Mouse (Mus musculus) common myeloid progenitor, adult 5-6 weeks (primary cell): ENCODE measurements around the gene Ccr7. TPM values are rescaled to one million over a fixed set of nuclear protein-coding genes. Genes with fewer than 3 reads are reported as not detected.

ENCODE experiments used
- ATAC-seq: replicated peaks from 2 replicates; pipeline ENCODE4 v1.8.0; 2016; ENCODE audit warnings: low read depth, mild to moderate bottlenecking, moderate TSS enrichment, inconsistent platforms; ENCODE audit not compliant: poor library complexity, severe bottlenecking
- total RNA-seq: library from RNA; stranded (forward); fragments of 200-1000, 187-1606 nt; gene quantifications from 2 replicates; pipeline ENCODE4 v1.2.3, GENCODE M21; 2017

Ccr7 gene
- total RNA-seq, 1 experiment from 2014 or later = not detected

GRCm38 (mm10) chr11:99096996-99097774 lies 57.7 kb downstream of the Ccr7 start:
- ATAC-seq = no peak

GRCm38 (mm10) chr11:99096417-99096816 lies 58.5 kb downstream of the Ccr7 start:
- no peak for ATAC-seq

DNA sequence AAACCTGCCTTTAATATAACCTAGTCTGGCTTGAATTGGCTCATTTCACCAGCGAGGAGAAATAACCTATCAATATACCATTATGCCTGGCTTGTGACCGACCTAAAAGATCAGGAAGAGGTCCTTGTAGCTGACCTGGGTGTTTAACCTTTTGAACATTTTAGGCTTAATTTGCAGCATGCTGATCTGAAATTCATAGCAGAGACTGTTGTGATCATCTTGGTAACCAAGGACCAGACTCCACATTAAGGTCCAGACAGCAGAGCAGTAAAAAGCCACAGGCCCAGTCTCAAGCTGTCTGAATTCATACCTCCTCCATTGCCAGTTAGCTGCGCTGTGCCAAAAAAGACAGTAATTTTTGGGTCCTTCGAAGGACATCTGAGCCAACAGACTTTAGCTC lies 59.1 kb downstream of the Ccr7 start:
- no peak for ATAC-seq

DNA sequence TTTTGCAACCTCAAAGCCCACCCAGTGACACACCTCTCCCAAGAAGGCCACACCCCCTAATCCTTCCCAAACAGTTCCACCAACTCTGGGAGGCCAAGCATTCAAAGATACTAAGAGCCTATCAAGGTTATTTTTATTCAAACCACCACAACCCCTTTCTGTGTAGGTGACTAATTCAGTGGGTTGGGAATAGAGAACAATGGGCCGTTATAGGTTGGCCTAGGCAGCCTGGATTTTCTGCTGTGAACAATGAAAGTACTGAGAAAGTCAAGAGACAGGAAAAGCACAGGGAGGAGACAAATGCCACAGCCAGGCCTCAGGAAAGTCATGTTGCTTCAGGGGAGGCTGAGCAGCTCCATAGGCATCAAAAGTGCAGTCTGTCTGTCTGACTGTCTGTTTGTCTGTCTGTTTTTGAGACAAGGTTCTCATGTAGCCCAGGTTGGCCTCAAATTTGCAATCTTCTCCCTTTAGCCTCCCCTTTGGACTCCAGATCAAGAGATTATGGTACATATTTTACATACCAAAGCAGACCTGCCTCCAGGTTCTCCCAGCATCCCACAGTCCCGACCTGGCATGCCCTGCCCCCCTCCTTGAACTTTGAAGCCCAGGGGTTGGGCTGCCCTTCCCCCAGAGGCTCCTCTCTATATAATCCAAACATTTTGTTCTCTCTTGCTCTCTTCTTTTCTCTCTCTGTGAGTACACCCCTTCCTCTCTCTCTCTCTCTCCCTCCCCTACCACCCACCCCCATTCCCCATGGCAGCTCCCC lies 59.8 kb downstream of the Ccr7 start:
- ATAC-seq = no peak

Other genes starting within 250 kb of the Ccr7 start
- gene Cdc6, start 247.3 kb downstream of the Ccr7 start, total RNA-seq = 41.1 and 47.2 TPM in 2 replicates
- 1.2 and 5.6 TPM in 2 replicates for gene Rara, start 227.3 kb downstream of the Ccr7 start, total RNA-seq
- not detected in 2 replicates for gene Gjd3, start 172.1 kb downstream of the Ccr7 start, total RNA-seq
- gene Top2a, start 130.9 kb downstream of the Ccr7 start, total RNA-seq = 622 and 650 TPM in 2 replicates
- 177 and 183 TPM in 2 replicates for gene Igfbp4, start 113.8 kb downstream of the Ccr7 start, total RNA-seq
- gene Tns4, start 65.8 kb downstream of the Ccr7 start, total RNA-seq = 0.68 and 1.0 TPM in 2 replicates
- gene Smarce1, start 75.9 kb upstream of the Ccr7 start, total RNA-seq = 222 and 341 TPM in 2 replicates
- not detected in 2 replicates for gene Krt222, start 89.0 kb upstream of the Ccr7 start, total RNA-seq
- gene Krt24, start 130.2 kb upstream of the Ccr7 start, total RNA-seq = not detected in 2 replicates
- gene Krt25, start 167.9 kb upstream of the Ccr7 start, total RNA-seq = not detected in 2 replicates
- gene Krt26, start 182.9 kb upstream of the Ccr7 start, total RNA-seq = not detected in 2 replicates
- not detected in 2 replicates for gene Krt27, start 196.0 kb upstream of the Ccr7 start, total RNA-seq
- not detected in 2 replicates for gene Krt28, start 219.8 kb upstream of the Ccr7 start, total RNA-seq
- 0.50 TPM in 1 of 2 replicates, not detected in the other for gene Krt10, start 234.3 kb upstream of the Ccr7 start, total RNA-seq